Mouse (Mus musculus): ENCODE data around the gene Vps26c.

- no peak for TF ChIP-seq CTCF (IDR thresholded peaks at IDR 0.05; ENCODE audit: borderline replicate concordance, control insufficient read depth, extremely low read depth, insufficient read depth, low read length, poor library complexity)
- no peak for TF ChIP-seq POLR2A (IDR thresholded peaks at IDR 0.05; ENCODE audit: control insufficient read depth, extremely low read depth, insufficient read depth, low read length, poor library complexity)
These were observed 44.7 kb upstream of the Vps26c start for GRCm38 (mm10) chr16:94571111-94571993.

Data from thymus, adult 2 months (tissue).